Mouse (Mus musculus): Measurements from ENCODE around the gene Ap1m1. TPM values are rescaled to one million over a fixed set of nuclear protein-coding genes. Genes with fewer than 3 reads are reported as not detected.

The Ap1m1 gene
- total and polyA plus RNA-seq, 3 experiments: 39.4 to 93.8 (median 49.8) TPM

DNA sequence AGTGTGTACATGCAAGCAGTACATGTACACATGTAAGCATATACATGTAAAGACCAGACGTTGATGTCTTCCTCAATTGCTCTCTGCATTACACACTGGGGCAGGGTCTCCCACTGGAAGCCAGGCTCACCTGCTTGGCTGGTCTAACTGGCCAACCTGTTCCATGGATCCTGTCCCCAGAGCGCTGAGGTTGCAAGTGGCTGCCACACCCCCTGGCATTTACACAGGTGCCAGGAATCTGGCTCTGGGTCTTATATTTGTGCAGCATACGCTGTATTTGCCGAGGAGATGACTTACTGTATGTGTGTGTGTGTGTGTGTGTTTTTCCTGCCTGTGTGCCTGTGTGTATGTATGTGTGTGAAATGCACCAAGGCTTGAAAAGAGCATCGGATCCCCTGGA is 67.1 kb downstream of the Ap1m1 start:
- no peak for TF ChIP-seq CTCF (IDR thresholded peaks at IDR 0.05; ENCODE audit: low read depth, low read length)
- no peak for TF ChIP-seq POLR2AphosphoS5 (IDR thresholded peaks at IDR 0.05; ENCODE audit: insufficient replicate concordance, low read depth, low read length)
- TF ChIP-seq GATA1 (IDR thresholded peaks at IDR 0.05; ENCODE audit: borderline replicate concordance, low read length): no peak
- TF ChIP-seq TAL1 (conservative IDR thresholded peaks at IDR 0.05; ENCODE audit: low read depth, low read length): no peak
- TF ChIP-seq GATA2 (IDR thresholded peaks at IDR 0.05; ENCODE audit: borderline replicate concordance, low read depth, low read length): no peak
- Histone ChIP-seq H3K4me1 (ENCODE audit: insufficient read depth, low read depth, low read length) (peaks cover 12% of the 10 kb centered on the region), H3K36me3 (replicated peaks) (no peaks in the 10 kb centered on the region), H3K4me3 (ENCODE audit: low read depth, low read length) (no peak overlapping the region), H3K27me3 (ENCODE audit: insufficient read depth, low read length) (peaks cover 20% of the 10 kb centered on the region), H3K9me3 (replicated peaks) (no peaks in the 10 kb centered on the region)
- no peak for ATAC-seq (ENCODE audit: extremely low read depth, insufficient number of reproducible peaks, low FRiP score, poor library complexity, severe bottlenecking)
- no peak for DNase-seq (ENCODE audit: low spot score)

Other genes with a start within 250 kb of the Ap1m1 start
- gene Cyp4f18, start 230.4 kb upstream of the Ap1m1 start, total RNA-seq (2014; fragmentation: Nextera tagmentation): not detected in 2 replicates
- 0.12 TPM in 1 of 2 replicates, not detected in the other for gene Cyp4f18, start 230.4 kb upstream of the Ap1m1 start, total RNA-seq (2017)
- 0.10 and 0.12 TPM in 2 replicates for gene Cyp4f18, start 230.4 kb upstream of the Ap1m1 start, polyA plus RNA-seq (2012)
- 0.29 TPM in 1 of 2 replicates, not detected in the other for gene Olfr372, start 198.8 kb upstream of the Ap1m1 start, total RNA-seq (2014; fragmentation: Nextera tagmentation)
- 0.12 and 0.27 TPM in 2 replicates for gene Olfr372, start 198.8 kb upstream of the Ap1m1 start, total RNA-seq (2017)
- not detected in 2 replicates for gene Olfr372, start 198.8 kb upstream of the Ap1m1 start, polyA plus RNA-seq (2012)
- gene Olfr373, start 156.8 kb upstream of the Ap1m1 start, total RNA-seq (2014; fragmentation: Nextera tagmentation): not detected in 2 replicates
- gene Olfr373, start 156.8 kb upstream of the Ap1m1 start, total RNA-seq (2017): 0.05 and 0.06 TPM in 2 replicates
- not detected in 2 replicates for gene Olfr373, start 156.8 kb upstream of the Ap1m1 start, polyA plus RNA-seq (2012)
- gene Olfr374, start 133.0 kb upstream of the Ap1m1 start, total RNA-seq (2014; fragmentation: Nextera tagmentation): not detected in 2 replicates
- gene Olfr374, start 133.0 kb upstream of the Ap1m1 start, total RNA-seq (2017): 0.12 and 0.22 TPM in 2 replicates
- not detected in 2 replicates for gene Olfr374, start 133.0 kb upstream of the Ap1m1 start, polyA plus RNA-seq (2012)
- gene Tpm4, start 105.0 kb upstream of the Ap1m1 start, total RNA-seq (2014; fragmentation: Nextera tagmentation): not detected in 2 replicates
- 2.2 and 2.7 TPM in 2 replicates for gene Tpm4, start 105.0 kb upstream of the Ap1m1 start, total RNA-seq (2017)
- gene Tpm4, start 105.0 kb upstream of the Ap1m1 start, polyA plus RNA-seq (2012): 0.03 and 0.04 TPM in 2 replicates
- gene Rab8a, start 78.8 kb upstream of the Ap1m1 start, total RNA-seq (2014; fragmentation: Nextera tagmentation): 63.9 and 77.0 TPM in 2 replicates
- 418 and 431 TPM in 2 replicates for gene Rab8a, start 78.8 kb upstream of the Ap1m1 start, total RNA-seq (2017)
- gene Rab8a, start 78.8 kb upstream of the Ap1m1 start, polyA plus RNA-seq (2012): 51.8 and 63.6 TPM in 2 replicates
- 1.6 TPM in 1 of 2 replicates, not detected in the other for gene Hsh2d, start 50.4 kb upstream of the Ap1m1 start, total RNA-seq (2014; fragmentation: Nextera tagmentation)
- 0.16 and 0.35 TPM in 2 replicates for gene Hsh2d, start 50.4 kb upstream of the Ap1m1 start, total RNA-seq (2017)
- gene Hsh2d, start 50.4 kb upstream of the Ap1m1 start, polyA plus RNA-seq (2012): 1.5 and 2.2 TPM in 2 replicates
- not detected in 2 replicates for gene Cib3, start 27.2 kb upstream of the Ap1m1 start, total RNA-seq (2014; fragmentation: Nextera tagmentation)
- 0.23 TPM in 1 of 2 replicates, not detected in the other for gene Cib3, start 27.2 kb upstream of the Ap1m1 start, total RNA-seq (2017)
- not detected in 2 replicates for gene Cib3, start 27.2 kb upstream of the Ap1m1 start, polyA plus RNA-seq (2012)
- not detected in 2 replicates for gene Gm11034, start 26.4 kb upstream of the Ap1m1 start, total RNA-seq (2014; fragmentation: Nextera tagmentation)
- not detected in 2 replicates for gene Gm11034, start 26.4 kb upstream of the Ap1m1 start, total RNA-seq (2017)
- gene Gm11034, start 26.4 kb upstream of the Ap1m1 start, polyA plus RNA-seq (2012): not detected in 2 replicates
- gene Fam32a, start 20.3 kb upstream of the Ap1m1 start, total RNA-seq (2014; fragmentation: Nextera tagmentation): 17.1 and 20.7 TPM in 2 replicates
- gene Fam32a, start 20.3 kb upstream of the Ap1m1 start, total RNA-seq (2017): 32.7 and 34.8 TPM in 2 replicates
- 49.4 and 50.9 TPM in 2 replicates for gene Fam32a, start 20.3 kb upstream of the Ap1m1 start, polyA plus RNA-seq (2012)
- gene Gm10282, start 65.2 kb downstream of the Ap1m1 start, total RNA-seq (2014; fragmentation: Nextera tagmentation): 66.3 and 84.2 TPM in 2 replicates
- gene Gm10282, start 65.2 kb downstream of the Ap1m1 start, total RNA-seq (2017): 80.3 and 87.9 TPM in 2 replicates
- gene Gm10282, start 65.2 kb downstream of the Ap1m1 start, polyA plus RNA-seq (2012): 164 and 205 TPM in 2 replicates
- gene Klf2, start 79.0 kb downstream of the Ap1m1 start, total RNA-seq (2014; fragmentation: Nextera tagmentation): not detected in 2 replicates
- 0.11 and 0.12 TPM in 2 replicates for gene Klf2, start 79.0 kb downstream of the Ap1m1 start, total RNA-seq (2017)
- gene Klf2, start 79.0 kb downstream of the Ap1m1 start, polyA plus RNA-seq (2012): 1.1 and 1.9 TPM in 2 replicates
- gene Eps15l1, start 181.4 kb downstream of the Ap1m1 start, total RNA-seq (2014; fragmentation: Nextera tagmentation): 95.7 and 110 TPM in 2 replicates
- gene Eps15l1, start 181.4 kb downstream of the Ap1m1 start, total RNA-seq (2017): 31.9 and 37.2 TPM in 2 replicates
- 10.8 and 16.7 TPM in 2 replicates for gene Eps15l1, start 181.4 kb downstream of the Ap1m1 start, polyA plus RNA-seq (2012)
- 3.6 and 5.1 TPM in 2 replicates for gene Calr3, start 203.9 kb downstream of the Ap1m1 start, total RNA-seq (2014; fragmentation: Nextera tagmentation)
- gene Calr3, start 203.9 kb downstream of the Ap1m1 start, total RNA-seq (2017): 0.58 and 0.87 TPM in 2 replicates
- 0.08 and 0.13 TPM in 2 replicates for gene Calr3, start 203.9 kb downstream of the Ap1m1 start, polyA plus RNA-seq (2012)
- 10.8 and 17.2 TPM in 2 replicates for gene 1700030K09Rik, start 203.9 kb downstream of the Ap1m1 start, total RNA-seq (2014; fragmentation: Nextera tagmentation)
- 7.3 and 9.0 TPM in 2 replicates for gene 1700030K09Rik, start 203.9 kb downstream of the Ap1m1 start, total RNA-seq (2017)
- 3.9 and 5.0 TPM in 2 replicates for gene 1700030K09Rik, start 203.9 kb downstream of the Ap1m1 start, polyA plus RNA-seq (2012)
- 142 and 187 TPM in 2 replicates for gene Cherp, start 235.2 kb downstream of the Ap1m1 start, total RNA-seq (2014; fragmentation: Nextera tagmentation)
- 11.0 and 16.2 TPM in 2 replicates for gene Cherp, start 235.2 kb downstream of the Ap1m1 start, total RNA-seq (2017)
- gene Cherp, start 235.2 kb downstream of the Ap1m1 start, polyA plus RNA-seq (2012): 303 and 317 TPM in 2 replicates

Data from G1E (cell line).